Mouse (Mus musculus) intestine, postnatal 0 days (tissue): ENCODE measurements around the gene Tmem206. TPM values are rescaled to one million over a fixed set of nuclear protein-coding genes. Genes with fewer than 3 reads are reported as not detected.
A peak's percentile ranks its signal among the peaks of the same experiment; 100 is the strongest.

ENCODE experiments used
- ATAC-seq: fragments of 200-750 bp; cut with Nextera tagmentation; 2 replicates; pipeline ENCODE4 v1.8.0; 2017; ENCODE audit warnings: mild to moderate bottlenecking, moderate TSS enrichment, moderate library complexity
- H3K27ac ChIP-seq: fragments of 300-500 bp; sonication (generic); 2 replicates; pipeline ENCODE4 v1.5.1; 2014; ENCODE audit warnings: mild to moderate bottlenecking, low read depth, low read length, moderate library complexity
- H3K27me3 ChIP-seq: fragments of 300-500 bp; sonication (generic); replicated peaks from 2 replicates; pipeline ENCODE4 v1.6.1; 2014; ENCODE audit warnings: low read length, mixed read lengths; ENCODE audit not compliant: control insufficient read depth, insufficient read depth
- H3K36me3 ChIP-seq: fragments of 300-500 bp; sonication (generic); 2 replicates; pipeline ENCODE4 v1.6.1; 2014; ENCODE audit warnings: mild to moderate bottlenecking, moderate library complexity; ENCODE audit not compliant: control insufficient read depth, insufficient read depth
- H3K4me1 ChIP-seq: fragments of 300-500 bp; sonication (generic); replicated peaks from 2 replicates; pipeline ENCODE4 v1.6.1; 2014; ENCODE audit warnings: antibody characterized with exemption, low read length, mixed read lengths; ENCODE audit not compliant: control insufficient read depth, insufficient read depth
- H3K4me2 ChIP-seq: fragments of 300-500 bp; sonication (generic); replicated peaks from 2 replicates; pipeline ENCODE4 v1.6.1; 2014; ENCODE audit warnings: low read depth, mild to moderate bottlenecking, moderate library complexity
- H3K4me3 ChIP-seq: fragments of 300-500 bp; sonication (generic); 2 replicates; pipeline ENCODE4 v1.5.1; 2014; ENCODE audit warnings: low read depth, low read length
- H3K9ac ChIP-seq: fragments of 300-500 bp; sonication (generic); 2 replicates; pipeline ENCODE4 v1.6.1; 2014; ENCODE audit warnings: mild to moderate bottlenecking, low read depth, low read length
- H3K9me3 ChIP-seq: fragments of 300-500 bp; sonication (generic); 2 replicates; pipeline ENCODE4 v1.6.1; 2016; ENCODE audit warnings: mixed run types; ENCODE audit not compliant: control insufficient read depth
- CTCF ChIP-seq: sonication (generic); IDR thresholded peaks from 2 replicates; pipeline ENCODE4 v1.5.1; 2016; ENCODE audit warnings: low read depth, mild to moderate bottlenecking, control low read depth, antibody characterized with exemption, moderate library complexity
- WGBS: fragments of 180-500 bp; shearing (Covaris S2); extraction: QIAGEN DNeasy Blood & Tissue Kit; methylation state at CpG from one replicate; pipeline ENCODE4 v1.1.7; 2014; 5-methylcytosine and 5-hydroxymethylcytosine counted together
- polyA plus RNA-seq: library from polyadenylated mRNA; unstranded; fragments of >200 nt; fragmentation: Nextera tagmentation; extraction: Ambion mirVana; gene quantifications from 2 replicates; pipeline ENCODE4 v1.2.1, GENCODE M21; 2015

The Tmem206 gene
- polyA plus RNA-seq, 1 experiment from 2014 or later = 15.4 TPM

- Histone ChIP-seq H3K4me3 (peak overlapping the region; percentile 73), H3K27ac (peak overlapping the region; percentile 98), H3K9me3 (no peaks in the 10 kb centered on the region), H3K4me2 (peak overlapping the region; percentile 68), H3K4me1 (no peaks in the 10 kb centered on the region), H3K9ac (peak overlapping the region; percentile 86), H3K36me3 (no peaks in the 10 kb centered on the region), H3K27me3 (no peaks in the 10 kb centered on the region)
- peak; percentile 41 for TF ChIP-seq CTCF
- no peak for ATAC-seq
- WGBS = under 1% methylated on average over 43 of the region's 43 CpGs
Measured at GRCm38 (mm10) chr1:191395871-191396433, 70.2 kb downstream of the Tmem206 start.

- under 1% methylated on average over 41 of the region's 74 CpGs for WGBS
- Histone ChIP-seq H3K9ac (peak overlapping the region; percentile 86), H3K4me2 (peak overlapping the region; percentile 68), H3K4me1 (no peaks in the 10 kb centered on the region), H3K4me3 (peak overlapping the region; percentile 73), H3K27me3 (no peaks in the 10 kb centered on the region), H3K27ac (peak overlapping the region; percentile 98), H3K9me3 (no peaks in the 10 kb centered on the region), H3K36me3 (no peaks in the 10 kb centered on the region)
- ATAC-seq = peak; percentile 42
- no peak for TF ChIP-seq CTCF
Measured at GRCm38 (mm10) chr1:191396446-191396845, 70.7 kb downstream of the Tmem206 start.

- no peak for TF ChIP-seq CTCF
- no peaks in the 10 kb centered on the region for H3K4me1 ChIP-seq
- no peaks in the 10 kb centered on the region for H3K36me3 ChIP-seq
- under 1% methylated on average over 70 of the region's 82 CpGs for WGBS
- ATAC-seq = peak; percentile 96
- no peaks in the 10 kb centered on the region for H3K27me3 ChIP-seq
- H3K9me3 ChIP-seq = no peaks in the 10 kb centered on the region
- peak overlapping the region; percentile 68 for H3K4me2 ChIP-seq
- H3K4me3 ChIP-seq = peak overlapping the region; percentile 73
- peak overlapping the region; percentile 98 for H3K27ac ChIP-seq
- peak overlapping the region; percentile 86 for H3K9ac ChIP-seq
Measured at GRCm38 (mm10) chr1:191396897-191397849, 71.5 kb downstream of the Tmem206 start.

Other genes with a start within 250 kb of the Tmem206 start
- 6.9 and 7.3 TPM in 2 replicates for gene Batf3, start 228.1 kb upstream of the Tmem206 start, polyA plus RNA-seq
- gene Fam71a, start 161.1 kb upstream of the Tmem206 start, polyA plus RNA-seq = not detected in 2 replicates
- gene Atf3, start 107.9 kb upstream of the Tmem206 start, polyA plus RNA-seq = 5.0 and 6.7 TPM in 2 replicates
- gene Nenf, start 7.7 kb upstream of the Tmem206 start, polyA plus RNA-seq = 171 and 174 TPM in 2 replicates
- gene Ppp2r5a, start 77.4 kb downstream of the Tmem206 start, polyA plus RNA-seq = 28.7 and 31.7 TPM in 2 replicates
- 6.1 and 6.6 TPM in 2 replicates for gene Dtl, start 249.6 kb downstream of the Tmem206 start, polyA plus RNA-seq
- 11.2 and 11.4 TPM in 2 replicates for gene Ints7, start 249.7 kb downstream of the Tmem206 start, polyA plus RNA-seq